Mouse (Mus musculus) brain, embryonic 14.5 days (tissue): Measurements from ENCODE around the gene Rnase12. TPM values are rescaled to one million over a fixed set of nuclear protein-coding genes. Genes with fewer than 3 reads are reported as not detected.
A peak's percentile ranks its signal among the peaks of the same experiment; 100 is the strongest.

Source experiments
- DNase-seq: peaks from one replicate; pipeline ENCODE4 v3.0.0-alpha.2; 2011; ENCODE audit warnings: low read depth
- CTCF ChIP-seq: fragments of 200-500 bp; IDR thresholded peaks from 2 replicates; pipeline ENCODE4 v1.5.1; 2012; ENCODE audit warnings: inconsistent platforms, mild to moderate bottlenecking, moderate library complexity, borderline replicate concordance; ENCODE audit not compliant: insufficient read depth, insufficient read length; ENCODE audit errors: extremely low read depth
- POLR2A ChIP-seq: fragments of 200-500 bp; IDR thresholded peaks from 2 replicates; pipeline ENCODE4 v1.6.1; 2012; ENCODE audit warnings: mild to moderate bottlenecking, inconsistent platforms, borderline replicate concordance; ENCODE audit not compliant: poor library complexity, insufficient read depth, insufficient read length, severe bottlenecking; ENCODE audit errors: extremely low read depth
- polyA plus RNA-seq: library from polyadenylated mRNA; depleted of rRNA; stranded (reverse); fragments of >200 nt; gene quantifications from 2 replicates; pipeline ENCODE4 v1.2.3, GENCODE M21; 2012; rRNA removed

The Rnase12 gene
- polyA plus RNA-seq, result 0.15 TPM in 1 of 2 replicates, not detected in the other

DNA sequence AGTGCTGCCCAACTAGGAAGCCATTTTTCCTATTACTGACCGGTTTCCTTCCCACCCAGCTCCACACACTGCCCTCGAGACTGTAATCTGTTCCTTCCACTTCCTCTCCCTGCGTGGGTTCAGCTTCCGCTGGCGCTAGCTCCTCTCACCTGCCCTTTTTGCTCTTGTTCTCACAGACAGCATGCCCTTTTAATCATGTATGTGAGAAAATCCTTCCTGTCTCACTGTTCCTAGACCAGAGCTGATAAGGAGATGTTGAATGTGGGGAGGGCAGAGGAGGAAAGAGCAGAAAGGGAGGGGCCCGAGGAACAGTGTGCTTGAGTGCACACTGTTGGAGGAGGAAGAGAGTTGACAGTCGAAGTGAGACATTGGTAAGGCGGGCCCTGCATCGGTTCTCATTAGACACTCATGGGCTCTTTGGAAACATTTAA, at the start of gene Rnase12:
TSS of gene Rnase12 (minus strand) at position 261 of the 431 bp plus-strand sequence.
- no peak for TF ChIP-seq POLR2A
- no peak for DNase-seq

DNA sequence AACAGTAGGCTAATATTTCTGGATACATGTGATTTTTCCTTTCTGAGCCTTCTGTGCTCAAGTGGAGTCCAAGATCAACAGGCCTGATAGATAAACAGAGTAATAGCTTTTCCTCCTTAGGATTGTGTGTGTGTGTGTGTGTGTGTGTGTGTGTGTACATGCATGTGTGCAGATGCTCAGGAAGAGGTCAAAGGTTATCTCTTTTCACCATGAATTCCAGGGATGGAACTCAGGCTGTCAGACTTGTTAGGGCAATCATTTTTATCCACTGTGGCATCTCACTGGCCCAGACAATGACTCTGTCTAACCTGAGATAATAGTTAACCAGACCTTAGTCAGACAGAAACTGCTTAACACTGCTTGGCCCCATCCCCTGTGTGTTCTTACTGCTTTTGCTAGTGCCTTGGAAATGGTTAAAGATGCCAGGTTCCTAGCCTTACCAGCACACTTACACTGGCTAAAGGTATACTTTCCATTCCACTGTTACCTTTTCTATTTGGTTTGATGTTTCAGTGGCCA, 49.0 kb upstream of the Rnase12 start:
- no peak for DNase-seq
- TF ChIP-seq CTCF, result no peak
- TF ChIP-seq POLR2A, result no peak

DNA sequence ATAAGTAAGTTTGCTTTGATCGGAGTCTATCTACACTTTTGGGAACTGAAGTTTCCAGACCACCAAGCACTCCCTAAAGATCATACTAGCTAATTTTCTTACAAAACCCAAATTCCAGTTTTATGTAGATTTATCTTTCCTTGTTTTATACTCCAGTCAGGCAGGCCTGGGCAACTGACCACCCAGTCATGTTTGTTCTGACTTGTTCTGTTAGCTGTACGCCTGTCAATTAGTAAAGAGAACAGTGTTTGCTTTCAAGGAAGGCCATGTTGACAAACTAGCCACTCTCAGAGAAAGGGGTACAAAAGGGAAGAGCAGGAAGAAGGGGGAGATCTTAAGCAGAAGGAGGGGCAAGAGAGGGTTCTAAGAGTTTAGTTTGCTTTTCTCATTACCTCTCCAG, 46.9 kb upstream of the Rnase12 start:
- no peak for DNase-seq
- TF ChIP-seq POLR2A, result no peak

DNA sequence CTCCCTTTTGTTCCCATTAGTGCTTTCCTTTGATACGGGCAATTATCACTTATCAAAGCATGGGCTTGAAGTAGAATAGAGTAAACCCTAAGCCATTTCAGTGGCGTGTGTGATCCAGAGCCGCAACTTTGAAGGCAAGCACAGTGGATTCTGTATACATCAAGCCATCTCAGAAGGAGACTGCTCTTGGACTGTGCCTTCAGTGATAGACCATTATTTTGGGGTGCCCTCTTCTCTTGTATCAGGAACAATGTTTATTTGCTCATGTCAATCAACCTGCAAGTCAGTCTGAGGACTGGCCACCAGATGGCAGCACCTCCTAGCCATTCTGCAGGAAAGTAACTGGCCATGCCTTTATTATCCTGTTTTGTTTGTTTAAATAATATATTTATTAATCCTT, 45.8 kb upstream of the Rnase12 start:
- peak; percentile 85 for DNase-seq
- no peak for TF ChIP-seq POLR2A
- TF ChIP-seq CTCF, result peak; percentile 86; the same call in 1 of the 2 replicates

DNA sequence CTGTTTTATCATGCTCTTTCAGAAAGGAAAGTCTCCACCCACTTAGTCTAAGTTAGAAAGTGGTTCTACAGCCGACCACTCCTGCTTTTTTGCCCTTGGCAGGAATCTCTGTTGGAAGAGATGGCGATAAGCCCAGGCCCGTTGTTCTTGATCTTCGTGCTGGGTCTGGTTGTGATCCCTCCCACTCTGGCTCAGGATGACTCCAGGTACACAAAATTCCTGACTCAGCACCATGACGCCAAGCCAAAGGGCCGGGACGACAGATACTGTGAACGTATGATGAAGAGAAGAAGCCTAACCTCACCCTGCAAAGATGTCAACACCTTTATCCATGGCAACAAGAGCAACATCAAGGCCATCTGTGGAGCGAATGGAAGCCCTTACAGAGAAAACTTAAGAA, 43.8 kb upstream of the Rnase12 start:
- no peak for DNase-seq
- TF ChIP-seq CTCF (no peak), POLR2A (no peak)

DNA sequence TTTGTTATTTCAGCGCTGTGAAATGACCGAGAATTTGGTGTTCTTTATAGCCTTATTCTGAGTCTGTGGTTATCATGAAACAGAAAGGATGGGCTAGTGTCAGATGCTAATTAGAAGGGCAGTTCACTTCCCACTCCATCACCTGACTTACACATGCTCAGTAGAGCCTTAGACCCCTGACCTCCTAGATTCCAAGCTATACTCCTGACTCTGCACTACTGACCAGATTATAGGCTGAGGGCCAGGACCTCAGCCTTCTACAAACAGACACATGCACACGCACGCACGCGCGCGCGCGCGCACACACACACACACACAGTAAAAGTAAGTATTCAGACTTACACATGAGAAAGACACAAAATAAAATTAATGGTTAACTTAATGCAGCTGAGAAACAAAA, 41.5 kb upstream of the Rnase12 start:
- TF ChIP-seq POLR2A (no peak), CTCF (no peak)
- no peak for DNase-seq

DNA sequence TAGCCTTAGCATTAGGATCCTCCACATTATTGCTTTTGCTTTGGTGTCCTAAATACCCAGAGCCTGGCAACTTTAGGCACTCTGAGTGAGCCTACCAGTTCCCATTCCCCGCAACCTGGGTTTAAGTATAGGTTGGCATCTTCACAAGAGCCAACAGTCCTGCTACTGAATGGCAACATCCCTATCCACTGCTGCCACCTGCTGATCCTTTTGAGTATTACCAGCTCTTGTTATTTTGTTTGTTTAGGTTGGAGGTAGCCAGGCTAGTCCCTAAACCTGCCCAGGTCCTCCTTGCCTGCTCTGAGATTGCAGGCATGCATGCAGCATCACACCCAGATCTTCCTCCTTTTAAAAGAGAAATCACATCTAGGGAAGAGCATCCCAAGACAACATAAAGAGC, 40.8 kb upstream of the Rnase12 start:
- TF ChIP-seq CTCF, result peak; percentile 53; the same call in 1 of the 2 replicates

DNA sequence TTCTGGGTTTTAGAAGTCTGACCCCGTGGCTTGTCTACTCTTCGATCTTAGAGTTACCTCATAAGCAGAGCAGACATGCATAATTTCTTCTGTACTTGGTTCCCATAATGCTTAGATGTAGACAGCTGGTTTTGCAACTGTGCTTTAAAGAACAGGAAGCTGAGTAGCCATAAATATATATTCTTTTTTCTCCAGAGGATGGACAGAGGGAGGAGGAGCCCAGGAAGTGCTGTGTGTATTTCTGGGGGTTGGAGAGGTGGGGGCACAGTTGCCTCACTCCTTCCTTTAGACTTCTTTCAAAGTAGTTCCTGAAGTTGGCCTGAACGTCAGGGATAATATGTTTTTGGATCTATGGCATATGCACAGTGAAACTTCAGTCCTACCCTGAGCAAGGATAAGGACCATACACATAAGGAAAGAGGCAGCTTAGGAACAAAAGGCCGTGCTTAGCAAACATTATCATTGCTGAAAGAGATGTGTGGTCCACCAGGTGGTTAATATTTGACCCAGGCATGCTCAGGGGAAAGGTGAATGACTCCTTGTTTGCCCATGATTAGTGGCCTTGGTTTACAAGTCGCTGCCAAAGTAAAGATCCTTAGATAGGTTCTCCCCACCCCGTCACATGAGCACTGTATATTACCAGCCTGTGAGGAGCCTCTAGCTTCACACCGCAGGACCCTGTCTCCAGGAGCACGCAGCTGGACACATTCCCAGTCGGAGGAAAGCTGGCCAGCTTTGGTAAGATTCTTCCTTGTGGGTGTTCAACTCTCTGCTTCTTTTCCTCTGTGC, 38.5 kb upstream of the Rnase12 start:
- TF ChIP-seq POLR2A (no peak), CTCF (no peak)
- no peak for DNase-seq

More for the DNA sequence above, 40.8 kb upstream of the Rnase12 start:
- DNase-seq, result peak; percentile 59

DNA sequence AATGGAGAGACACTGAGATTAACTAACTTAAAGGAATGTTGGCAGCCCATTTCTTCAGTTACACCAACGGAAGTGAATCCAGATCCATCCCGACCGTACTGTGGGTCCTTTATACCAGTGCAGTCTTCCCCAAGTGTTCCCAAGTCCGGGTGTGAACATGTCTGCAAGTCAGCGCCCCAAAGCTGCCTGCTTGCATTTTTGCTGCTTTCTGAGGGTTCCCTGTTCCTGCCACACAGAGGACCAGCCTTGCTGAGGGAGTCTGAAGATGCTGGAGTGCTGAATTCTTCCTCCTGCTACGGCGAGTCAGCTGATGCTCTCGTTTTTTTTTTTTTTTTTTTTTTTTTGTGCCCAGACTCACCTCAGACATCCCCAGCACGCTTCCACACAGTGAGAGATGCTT, 37.5 kb upstream of the Rnase12 start:
- no peak for DNase-seq
- TF ChIP-seq CTCF (no peak), POLR2A (no peak)

DNA sequence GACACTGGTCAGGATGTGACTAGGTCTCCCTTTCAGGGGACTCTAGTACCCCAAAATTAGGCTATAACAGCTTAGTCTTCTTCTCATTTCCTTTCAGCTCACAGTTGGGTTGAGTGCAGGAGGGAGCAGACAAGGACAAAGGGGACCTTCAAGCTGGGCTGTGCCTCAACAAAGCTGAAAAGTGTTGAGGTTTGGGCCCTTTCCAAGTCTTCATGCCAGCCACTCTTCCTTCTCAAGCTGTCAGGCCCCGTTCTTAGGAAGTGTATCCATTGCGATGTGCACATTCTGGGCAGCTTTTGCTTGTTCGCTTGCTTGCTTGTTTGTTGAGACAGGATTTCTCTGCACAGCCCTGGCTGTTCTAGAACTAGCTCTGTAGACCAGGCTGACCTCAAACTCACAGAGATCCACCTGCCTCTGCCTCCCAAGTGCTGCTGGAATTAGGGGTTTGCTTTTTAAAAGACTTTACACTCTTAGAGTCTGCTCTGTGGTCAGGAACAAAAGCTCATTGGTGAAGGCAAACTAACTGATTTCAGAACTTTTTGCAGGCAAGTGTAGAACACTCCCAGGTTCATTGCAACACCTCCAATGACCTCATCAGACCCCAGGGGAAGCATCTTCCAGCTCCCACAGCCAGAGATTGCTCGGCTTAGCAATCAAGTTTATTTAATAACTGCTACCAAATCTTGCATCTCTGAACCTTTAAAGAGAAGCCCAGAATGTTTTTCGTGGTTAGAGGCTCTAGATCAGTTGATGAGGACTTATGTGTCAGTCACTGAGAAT, 36.8 kb upstream of the Rnase12 start:
- no peak for TF ChIP-seq CTCF
- no peak for TF ChIP-seq POLR2A
- DNase-seq, result peak; percentile 24

DNA sequence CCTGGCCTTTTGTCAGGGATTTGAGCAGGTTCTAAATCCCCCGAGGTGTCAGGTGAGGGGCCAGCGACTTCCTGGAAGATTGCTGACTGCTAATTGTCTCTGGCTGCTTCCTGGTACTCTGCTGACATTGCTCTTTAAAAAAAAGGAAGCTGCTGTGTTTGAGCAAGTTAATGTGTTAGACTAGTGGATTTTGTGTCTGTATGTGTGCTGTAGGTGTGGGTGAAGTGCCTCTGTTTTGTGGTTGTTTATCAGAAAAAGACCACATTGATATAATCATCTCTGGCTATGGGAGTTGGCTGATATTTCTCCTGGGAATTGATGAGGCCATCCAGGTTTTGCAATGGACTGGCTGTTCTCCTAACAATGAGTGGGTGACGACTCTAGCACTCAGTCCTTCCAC, 36.0 kb upstream of the Rnase12 start:
- TF ChIP-seq POLR2A (no peak), CTCF (no peak)

DNA sequence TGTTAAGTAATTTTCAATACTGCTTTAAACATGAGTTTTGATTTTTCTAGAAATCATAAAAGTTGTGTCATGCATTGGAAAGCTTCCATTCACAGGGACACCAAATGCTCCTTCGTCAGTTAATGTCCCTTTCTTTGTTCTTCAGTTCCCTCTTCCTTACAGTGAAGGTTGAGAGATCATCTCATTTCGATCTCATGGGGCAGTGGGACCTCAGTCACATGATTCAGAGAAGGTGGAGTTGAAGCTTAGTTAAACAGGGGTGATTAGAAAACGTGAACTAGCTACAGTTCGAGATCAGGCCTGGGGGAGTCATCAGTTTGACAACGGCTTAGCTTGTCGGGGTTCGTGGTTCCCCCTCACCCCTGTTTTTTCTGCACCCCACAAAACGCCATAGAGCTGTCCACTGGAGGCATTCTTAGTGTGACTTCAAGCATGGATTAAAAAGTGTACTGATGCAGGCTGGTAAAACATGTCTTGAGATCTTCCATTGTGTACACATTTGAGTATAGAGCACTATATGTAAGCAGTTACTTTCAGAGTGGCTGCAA, 34.7 kb upstream of the Rnase12 start:
- no peak for DNase-seq
- TF ChIP-seq POLR2A, result no peak
- no peak for TF ChIP-seq CTCF

More for the DNA sequence above, 36.0 kb upstream of the Rnase12 start:
- no peak for DNase-seq

DNA sequence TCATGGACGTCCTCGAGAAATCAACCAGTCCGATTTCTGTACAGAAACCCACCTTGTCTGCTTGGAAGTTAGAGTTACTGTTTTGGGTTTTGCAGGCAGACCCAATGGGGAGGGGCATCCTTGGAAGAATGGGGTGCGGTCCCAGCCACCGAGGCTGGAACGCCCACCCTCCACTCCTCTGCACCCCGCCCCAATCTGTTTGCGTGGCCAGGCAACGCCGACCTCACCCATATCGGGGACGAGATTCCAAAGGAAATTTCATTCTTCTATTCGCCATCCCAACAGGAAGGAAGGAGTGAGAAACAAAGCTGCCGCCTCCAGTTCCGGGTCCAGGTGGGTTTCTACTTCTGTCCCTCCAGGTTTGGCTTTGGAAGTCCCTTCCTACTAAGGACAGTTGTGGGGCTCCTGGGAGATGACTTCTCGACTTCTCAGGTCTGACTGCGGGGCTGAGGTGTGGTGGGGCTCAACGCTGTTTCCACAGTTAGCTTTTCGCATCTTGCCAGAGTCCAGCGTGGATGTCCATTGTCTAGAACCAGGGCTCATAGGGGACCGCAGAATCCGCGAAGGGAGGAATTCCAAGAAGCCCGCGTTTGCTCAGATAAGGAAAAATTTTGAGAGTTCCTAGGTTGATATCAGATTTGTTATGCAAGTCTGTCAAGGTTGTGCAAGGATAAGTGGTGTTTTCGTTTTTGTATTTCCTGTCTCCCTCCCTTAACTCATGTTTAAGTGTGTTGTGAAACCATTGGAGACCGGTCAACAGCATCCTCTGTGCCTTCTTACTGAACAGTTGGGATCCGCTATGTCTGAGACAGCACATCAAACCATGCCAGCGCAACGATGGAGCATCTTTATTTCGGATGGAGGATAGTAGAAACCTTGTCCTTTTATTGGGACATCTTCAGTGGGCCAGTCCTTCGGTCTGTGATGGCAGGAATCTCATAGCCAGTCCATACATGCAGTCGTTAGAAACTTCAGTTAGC, 33.8 kb upstream of the Rnase12 start, which contains the start of the genes Rnase4 and Ang:
TSS of gene Rnase4 (plus strand) at position 157 of the 980 bp plus-strand sequence.
TSS of gene Ang (plus strand) at position 230 of the 980 bp plus-strand sequence.
- TF ChIP-seq CTCF, result no peak
- no peak for TF ChIP-seq POLR2A
- peak; percentile 49 for DNase-seq
